Mouse (Mus musculus): ENCODE measurements around the gene Pip4k2b. TPM values are rescaled to one million over a fixed set of nuclear protein-coding genes. Genes with fewer than 3 reads are reported as not detected.

Pip4k2b gene
- polyA plus RNA-seq, 1 experiment from 2014 or later: 2.1 TPM

GRCm38 (mm10) chr11:97697891-97698529 is 46.5 kb downstream of the Pip4k2b start:
- peaks cover 33% of the 10 kb centered on the region for H3K4me1 ChIP-seq (ENCODE audit: control insufficient read depth, insufficient read depth, low read length)
- peak overlapping the region; percentile 97 for H3K9ac ChIP-seq (ENCODE audit: low read length)
- no peaks in the 10 kb centered on the region for H3K9me3 ChIP-seq (ENCODE audit: control insufficient read depth, low read length)
- peak overlapping the region; percentile 97 for H3K27ac ChIP-seq (replicated peaks; ENCODE audit: low read depth, low read length)
- under 1% methylated on average over 14 of the region's 14 CpGs for WGBS
- H3K36me3 ChIP-seq (ENCODE audit: control insufficient read depth, insufficient read depth, low read length): 0 out of 2 replicates have a peak, but pooled peaks cover 2% of the 10 kb centered on the region
- peak overlapping the region; percentile 84 for H3K4me2 ChIP-seq (ENCODE audit: low read depth, severe bottlenecking)
- ATAC-seq (ENCODE audit: insufficient number of reproducible peaks, low FRiP score, low TSS enrichment, low read depth) (peak; percentile 19; the same call in 1 of the 2 replicates), DNase-seq (ENCODE audit: low spot score) (peak; percentile 62)
- H3K4me3 ChIP-seq (ENCODE audit: low read depth, low read length): peak overlapping the region; percentile 76
- H3K27me3 ChIP-seq (ENCODE audit: control insufficient read depth, insufficient read depth, low read length): no peaks in the 10 kb centered on the region

GRCm38 (mm10) chr11:97697199-97697890 is 47.2 kb downstream of the Pip4k2b start:
- H3K4me3 ChIP-seq (ENCODE audit: low read depth, low read length): peak overlapping the region; percentile 76
- H3K9me3 ChIP-seq (ENCODE audit: control insufficient read depth, low read length): no peaks in the 10 kb centered on the region
- no peaks in the 10 kb centered on the region for H3K27me3 ChIP-seq (ENCODE audit: control insufficient read depth, insufficient read depth, low read length)
- ATAC-seq (ENCODE audit: insufficient number of reproducible peaks, low FRiP score, low TSS enrichment, low read depth) (no peak), DNase-seq (ENCODE audit: low spot score) (no peak)
- peak overlapping the region; percentile 97 for H3K27ac ChIP-seq (replicated peaks; ENCODE audit: low read depth, low read length)
- peaks cover 6% of the 10 kb centered on the region; the same call in 1 of the 2 replicates for H3K36me3 ChIP-seq (ENCODE audit: control insufficient read depth, insufficient read depth, low read length)
- H3K4me1 ChIP-seq (ENCODE audit: control insufficient read depth, insufficient read depth, low read length): peaks cover 33% of the 10 kb centered on the region
- whole genome bisulfite sequencing: 60% methylated on average over 11 of the region's 11 CpGs
- no peak overlapping the region; the same call in 1 of the 2 replicates for H3K9ac ChIP-seq (ENCODE audit: low read length)
- H3K4me2 ChIP-seq (ENCODE audit: low read depth, severe bottlenecking): peak overlapping the region; percentile 84

GRCm38 (mm10) chr11:97696669-97697068 is 47.8 kb downstream of the Pip4k2b start:
- no peak for ATAC-seq (ENCODE audit: insufficient number of reproducible peaks, low FRiP score, low TSS enrichment, low read depth)
- Histone ChIP-seq H3K27me3 (ENCODE audit: control insufficient read depth, insufficient read depth, low read length) (no peaks in the 10 kb centered on the region), H3K4me1 (ENCODE audit: control insufficient read depth, insufficient read depth, low read length) (peaks cover 33% of the 10 kb centered on the region), H3K4me2 (ENCODE audit: low read depth, severe bottlenecking) (no peak overlapping the region), H3K9me3 (ENCODE audit: control insufficient read depth, low read length) (no peaks in the 10 kb centered on the region), H3K36me3 (ENCODE audit: control insufficient read depth, insufficient read depth, low read length) (peaks cover 11% of the 10 kb centered on the region), H3K27ac (replicated peaks; ENCODE audit: low read depth, low read length) (no peak overlapping the region), H3K9ac (ENCODE audit: low read length) (no peak overlapping the region), H3K4me3 (ENCODE audit: low read depth, low read length) (no peak overlapping the region)
- 77% methylated on average over 8 of the region's 8 CpGs for WGBS
- no peak for DNase-seq (ENCODE audit: low spot score)

- peak overlapping the region; percentile 11; the same call in 1 of the 2 replicates for H3K4me2 ChIP-seq (ENCODE audit: low read depth, severe bottlenecking)
- DNase-seq (ENCODE audit: low spot score) (no peak), ATAC-seq (ENCODE audit: insufficient number of reproducible peaks, low FRiP score, low TSS enrichment, low read depth) (no peak)
- peaks cover 26% of the 10 kb centered on the region for H3K4me1 ChIP-seq (ENCODE audit: control insufficient read depth, insufficient read depth, low read length)
- H3K36me3 ChIP-seq (ENCODE audit: control insufficient read depth, insufficient read depth, low read length): peaks cover 15% of the 10 kb centered on the region
- H3K9me3 ChIP-seq (ENCODE audit: control insufficient read depth, low read length): no peaks in the 10 kb centered on the region
- H3K9ac ChIP-seq (ENCODE audit: low read length): peak overlapping the region; percentile 27; the same call in 1 of the 2 replicates
- WGBS: 48% methylated on average over 9 of the region's 9 CpGs
- H3K27me3 ChIP-seq (ENCODE audit: control insufficient read depth, insufficient read depth, low read length): no peaks in the 10 kb centered on the region
- no peak overlapping the region for H3K4me3 ChIP-seq (ENCODE audit: low read depth, low read length)
- no peak overlapping the region for H3K27ac ChIP-seq (replicated peaks; ENCODE audit: low read depth, low read length)
Measured at GRCm38 (mm10) chr11:97695712-97696401, 48.6 kb downstream of the Pip4k2b start.

GRCm38 (mm10) chr11:97694921-97695711 is 49.4 kb downstream of the Pip4k2b start:
- Histone ChIP-seq H3K4me1 (ENCODE audit: control insufficient read depth, insufficient read depth, low read length) (peaks cover 26% of the 10 kb centered on the region), H3K27me3 (ENCODE audit: control insufficient read depth, insufficient read depth, low read length) (no peaks in the 10 kb centered on the region), H3K9me3 (ENCODE audit: control insufficient read depth, low read length) (no peaks in the 10 kb centered on the region), H3K27ac (replicated peaks; ENCODE audit: low read depth, low read length) (peak overlapping the region; percentile 33; the same call in 1 of the 2 replicates), H3K36me3 (ENCODE audit: control insufficient read depth, insufficient read depth, low read length) (peaks cover 17% of the 10 kb centered on the region), H3K9ac (ENCODE audit: low read length) (peak overlapping the region; percentile 27; the same call in 1 of the 2 replicates), H3K4me3 (ENCODE audit: low read depth, low read length) (no peak overlapping the region), H3K4me2 (ENCODE audit: low read depth, severe bottlenecking) (no peak overlapping the region)
- no peak for ATAC-seq (ENCODE audit: insufficient number of reproducible peaks, low FRiP score, low TSS enrichment, low read depth)
- no peak for DNase-seq (ENCODE audit: low spot score)
- WGBS: 79% methylated on average over 17 of the region's 17 CpGs

GRCm38 (mm10) chr11:97694435-97694834 is 50.1 kb downstream of the Pip4k2b start:
- Histone ChIP-seq H3K4me1 (ENCODE audit: control insufficient read depth, insufficient read depth, low read length) (peaks cover 26% of the 10 kb centered on the region), H3K9ac (ENCODE audit: low read length) (no peak overlapping the region), H3K36me3 (ENCODE audit: control insufficient read depth, insufficient read depth, low read length) (peaks cover 17% of the 10 kb centered on the region), H3K27me3 (ENCODE audit: control insufficient read depth, insufficient read depth, low read length) (no peaks in the 10 kb centered on the region), H3K4me2 (ENCODE audit: low read depth, severe bottlenecking) (no peak overlapping the region), H3K4me3 (ENCODE audit: low read depth, low read length) (no peak overlapping the region), H3K27ac (replicated peaks; ENCODE audit: low read depth, low read length) (no peak overlapping the region), H3K9me3 (ENCODE audit: control insufficient read depth, low read length) (no peaks in the 10 kb centered on the region)
- no peak for ATAC-seq (ENCODE audit: insufficient number of reproducible peaks, low FRiP score, low TSS enrichment, low read depth)
- WGBS: 92% methylated on average over 4 of the region's 4 CpGs
- DNase-seq (ENCODE audit: low spot score): no peak

- Histone ChIP-seq H3K27me3 (ENCODE audit: control insufficient read depth, insufficient read depth, low read length) (no peaks in the 10 kb centered on the region), H3K4me2 (ENCODE audit: low read depth, severe bottlenecking) (no peak overlapping the region), H3K4me3 (ENCODE audit: low read depth, low read length) (no peak overlapping the region), H3K36me3 (ENCODE audit: control insufficient read depth, insufficient read depth, low read length) (peaks cover 14% of the 10 kb centered on the region), H3K9me3 (ENCODE audit: control insufficient read depth, low read length) (no peaks in the 10 kb centered on the region), H3K9ac (ENCODE audit: low read length) (no peak overlapping the region), H3K27ac (replicated peaks; ENCODE audit: low read depth, low read length) (no peak overlapping the region), H3K4me1 (ENCODE audit: control insufficient read depth, insufficient read depth, low read length) (peaks cover 8% of the 10 kb centered on the region)
- peak; percentile 89 for DNase-seq (ENCODE audit: low spot score)
- 37% methylated on average over 10 of the region's 10 CpGs for WGBS
- ATAC-seq (ENCODE audit: insufficient number of reproducible peaks, low FRiP score, low TSS enrichment, low read depth): no peak
Measured at GRCm38 (mm10) chr11:97689861-97690260, 54.6 kb downstream of the Pip4k2b start.

GRCm38 (mm10) chr11:97687061-97687460 is 57.4 kb downstream of the Pip4k2b start:
- no peak overlapping the region for H3K9ac ChIP-seq (ENCODE audit: low read length)
- no peak overlapping the region for H3K4me2 ChIP-seq (ENCODE audit: low read depth, severe bottlenecking)
- ATAC-seq (ENCODE audit: insufficient number of reproducible peaks, low FRiP score, low TSS enrichment, low read depth): no peak
- no peaks in the 10 kb centered on the region for H3K9me3 ChIP-seq (ENCODE audit: control insufficient read depth, low read length)
- 89% methylated on average over 3 of the region's 3 CpGs for WGBS
- H3K27me3 ChIP-seq (ENCODE audit: control insufficient read depth, insufficient read depth, low read length): no peaks in the 10 kb centered on the region
- H3K4me3 ChIP-seq (ENCODE audit: low read depth, low read length): no peak overlapping the region
- no peak for DNase-seq (ENCODE audit: low spot score)
- no peak overlapping the region for H3K27ac ChIP-seq (replicated peaks; ENCODE audit: low read depth, low read length)
- H3K36me3 ChIP-seq (ENCODE audit: control insufficient read depth, insufficient read depth, low read length): peaks cover 13% of the 10 kb centered on the region
- H3K4me1 ChIP-seq (ENCODE audit: control insufficient read depth, insufficient read depth, low read length): peaks cover 9% of the 10 kb centered on the region; the same call in 1 of the 2 replicates

Measured in limb, embryonic 11.5 days (tissue).